Mouse (Mus musculus) monocyte, adult 2 months (primary cell): ENCODE data around the gene Ndel1.
"Not testable (repeated sequence)": the region's sequence is repeated elsewhere in the genome, so short reads cannot be mapped to it uniquely, and the experiment has no call there.

Experiments used
- DNase-seq, 2 experiments: peaks; one replicate each; pipeline ENCODE4 v3.0.0; 2022; ENCODE audit warnings: low spot score in 2 of 2, low read depth in 1 of 2

The Ndel1 gene

GRCm38 (mm10) chr11:68852486-68852901 lies 19.2 kb downstream of the Ndel1 start:
- peak; percentile 36 to 50 for DNase-seq

DNA sequence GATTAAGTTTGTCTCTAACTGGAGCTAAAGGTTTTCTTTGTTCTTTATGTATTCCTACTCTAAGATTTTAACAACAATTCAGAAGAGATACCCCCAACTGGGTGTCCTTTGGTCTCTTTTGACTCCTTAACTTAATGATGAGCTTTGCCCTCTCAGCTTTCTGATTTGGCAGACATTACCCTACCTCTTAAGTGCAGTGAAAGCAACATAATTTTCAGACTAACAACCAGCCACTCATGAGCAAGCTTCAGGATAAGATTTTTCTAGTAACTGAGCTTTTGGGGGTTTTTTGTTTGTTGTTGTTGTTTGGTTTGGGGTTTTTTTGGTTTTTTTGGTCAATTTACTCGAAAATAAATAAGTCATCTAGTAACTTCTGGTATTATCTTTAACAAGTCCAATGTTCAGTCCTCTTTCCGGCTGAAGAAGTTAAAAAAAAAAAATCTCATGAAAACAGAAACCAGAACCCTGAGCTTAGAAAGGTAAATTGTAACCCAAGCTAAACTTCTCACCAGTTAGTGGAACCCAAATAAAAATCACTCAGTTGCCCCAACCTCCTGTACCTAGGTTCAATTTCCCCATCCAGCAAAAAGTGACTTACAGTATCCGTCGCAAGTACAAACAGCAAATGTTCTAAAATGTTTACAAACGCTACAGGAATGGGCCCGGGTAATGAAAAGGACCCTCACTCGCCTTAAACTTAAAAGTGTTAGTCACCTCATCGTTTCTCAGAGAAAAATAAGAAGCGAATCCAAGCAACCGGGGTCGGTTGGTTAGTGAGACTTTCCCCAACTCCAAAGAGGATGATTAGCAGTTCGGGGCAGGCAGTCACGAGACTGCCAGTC lies 19.8 kb downstream of the Ndel1 start:
- DNase-seq: no peak

GRCm38 (mm10) chr11:68850862-68851261 lies 20.8 kb downstream of the Ndel1 start:
- no peak for DNase-seq

DNA sequence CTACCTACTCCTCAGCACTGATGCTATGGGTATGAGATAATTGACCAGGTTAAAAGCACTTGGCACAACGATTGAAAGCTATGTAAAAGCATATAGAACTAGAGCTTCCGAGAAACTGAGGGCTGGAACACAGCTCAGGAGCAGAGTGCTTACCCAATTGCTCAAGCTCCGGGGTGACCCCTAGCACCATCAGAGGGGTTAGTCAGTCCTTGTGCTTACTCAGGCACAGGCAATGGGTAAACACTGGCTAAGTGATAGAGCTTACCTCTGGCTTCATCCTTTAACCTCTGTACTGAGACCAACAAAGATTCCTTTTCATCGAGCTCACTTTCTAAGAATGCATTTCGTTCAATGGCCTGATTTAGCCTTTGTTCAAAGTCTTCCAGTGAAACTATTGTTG lies 32.1 kb downstream of the Ndel1 start:
- no peak for DNase-seq

GRCm38 (mm10) chr11:68835034-68835433 lies 36.6 kb downstream of the Ndel1 start:
- no peak for DNase-seq

DNA sequence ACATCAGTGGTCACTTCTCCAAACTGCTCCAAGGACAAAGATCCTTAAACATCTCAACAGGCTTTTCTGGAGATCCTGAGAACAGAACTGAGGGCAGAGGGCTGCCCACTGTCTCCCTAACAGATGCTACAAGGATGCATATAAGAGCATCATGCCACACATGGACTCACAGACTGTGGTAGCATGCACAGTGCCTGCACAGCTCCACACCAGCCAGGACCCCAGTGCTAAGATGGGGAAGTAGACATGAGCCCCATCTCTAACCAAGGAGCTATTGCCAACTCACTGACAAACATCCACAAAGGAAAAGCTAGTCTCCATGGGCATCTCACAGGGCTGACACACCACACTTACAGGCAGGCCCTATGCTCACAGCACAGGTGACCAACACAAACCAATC lies 38.1 kb downstream of the Ndel1 start:
- no peak for DNase-seq

DNA sequence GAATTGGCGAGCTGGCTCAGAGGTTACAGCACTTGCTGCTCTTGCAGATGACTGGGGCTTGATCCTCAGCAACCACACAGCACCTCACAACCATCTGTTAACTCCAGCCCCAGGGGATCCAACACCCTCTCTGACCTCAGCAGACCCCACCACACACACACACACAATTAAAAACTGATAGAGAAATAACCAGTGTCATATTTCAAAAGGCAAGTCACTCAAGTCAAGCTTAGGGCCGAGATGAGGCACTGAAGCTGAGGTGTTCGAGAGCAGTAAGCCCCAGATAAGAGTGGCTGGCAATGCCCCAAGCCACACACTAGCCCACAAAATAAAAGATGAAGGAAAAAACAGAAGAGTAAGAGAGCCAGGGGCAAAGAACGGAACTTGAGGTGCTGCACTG lies 38.9 kb downstream of the Ndel1 start:
- DNase-seq: no peak

DNA sequence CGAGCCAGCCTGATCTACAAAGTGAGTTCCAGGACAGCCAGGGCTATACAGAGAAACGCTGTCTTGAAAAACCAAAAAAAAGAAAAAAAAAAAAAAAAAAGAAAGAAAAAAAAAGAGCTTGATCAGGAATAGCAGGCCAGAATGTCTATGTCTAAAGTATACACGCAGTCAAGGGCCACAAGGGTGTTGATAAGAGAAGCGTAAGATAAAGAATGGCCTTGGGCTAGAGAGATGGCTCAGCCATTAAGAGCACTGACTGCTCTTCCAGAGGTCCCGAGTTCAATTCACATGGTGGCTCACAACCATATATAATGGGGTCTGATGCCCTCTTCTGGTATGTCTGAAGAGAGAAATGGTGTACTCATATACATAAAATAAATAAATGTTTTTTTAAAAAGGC lies 40.1 kb downstream of the Ndel1 start:
- not testable (repeated sequence) for DNase-seq

- no peak for DNase-seq
These were observed 44.9 kb downstream of the Ndel1 start for GRCm38 (mm10) chr11:68826735-68827134.

- DNase-seq: no peak
These were observed 49.3 kb downstream of the Ndel1 start for GRCm38 (mm10) chr11:68822326-68822725.

DNA sequence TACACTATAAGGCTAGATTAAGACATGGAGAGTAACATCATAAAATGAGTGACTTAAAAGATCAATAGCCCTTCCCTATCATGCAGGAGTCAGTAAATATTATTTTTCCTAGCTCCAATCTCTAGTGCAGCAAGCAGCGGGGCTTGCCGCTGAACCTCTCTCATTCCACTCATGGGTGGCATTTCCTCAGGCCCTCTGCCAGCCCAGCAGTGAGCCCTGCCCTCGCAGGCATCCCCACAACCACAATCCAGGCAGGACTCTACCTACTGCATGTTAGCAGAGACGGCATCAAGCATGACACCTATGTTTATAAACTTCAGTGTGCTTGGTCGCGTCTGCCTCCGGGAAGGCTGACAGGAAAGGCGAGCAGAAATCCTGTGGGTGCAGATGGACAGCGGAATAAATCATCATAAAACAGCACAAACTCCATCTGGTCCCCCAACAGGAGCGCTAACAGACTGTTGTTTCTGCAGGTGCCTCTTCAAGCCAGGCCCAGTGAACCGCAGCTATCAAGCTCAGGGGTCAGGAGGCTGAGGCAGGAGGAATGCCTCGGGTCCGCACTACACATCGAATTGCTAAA lies 52.3 kb downstream of the Ndel1 start:
- DNase-seq: no peak

DNA sequence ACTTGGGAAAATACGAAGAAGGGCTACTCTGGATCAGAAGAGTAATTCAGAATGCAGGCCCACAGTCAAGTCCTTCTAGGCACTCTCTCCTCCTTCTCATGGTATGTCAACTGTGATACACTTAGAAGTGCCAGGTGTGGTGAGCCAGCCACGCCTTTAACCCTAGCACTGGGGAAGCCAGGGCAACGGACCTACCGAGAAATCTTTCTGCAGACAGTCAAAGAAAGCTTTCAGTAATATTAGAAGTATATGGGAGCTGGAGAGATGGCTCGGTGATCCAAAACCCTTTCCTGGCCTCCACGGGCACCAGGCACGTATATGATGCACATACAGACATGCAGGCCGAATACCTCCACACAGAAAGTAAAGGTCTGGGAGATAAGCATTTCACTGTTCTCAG lies 53.2 kb downstream of the Ndel1 start:
- DNase-seq: no peak

DNA sequence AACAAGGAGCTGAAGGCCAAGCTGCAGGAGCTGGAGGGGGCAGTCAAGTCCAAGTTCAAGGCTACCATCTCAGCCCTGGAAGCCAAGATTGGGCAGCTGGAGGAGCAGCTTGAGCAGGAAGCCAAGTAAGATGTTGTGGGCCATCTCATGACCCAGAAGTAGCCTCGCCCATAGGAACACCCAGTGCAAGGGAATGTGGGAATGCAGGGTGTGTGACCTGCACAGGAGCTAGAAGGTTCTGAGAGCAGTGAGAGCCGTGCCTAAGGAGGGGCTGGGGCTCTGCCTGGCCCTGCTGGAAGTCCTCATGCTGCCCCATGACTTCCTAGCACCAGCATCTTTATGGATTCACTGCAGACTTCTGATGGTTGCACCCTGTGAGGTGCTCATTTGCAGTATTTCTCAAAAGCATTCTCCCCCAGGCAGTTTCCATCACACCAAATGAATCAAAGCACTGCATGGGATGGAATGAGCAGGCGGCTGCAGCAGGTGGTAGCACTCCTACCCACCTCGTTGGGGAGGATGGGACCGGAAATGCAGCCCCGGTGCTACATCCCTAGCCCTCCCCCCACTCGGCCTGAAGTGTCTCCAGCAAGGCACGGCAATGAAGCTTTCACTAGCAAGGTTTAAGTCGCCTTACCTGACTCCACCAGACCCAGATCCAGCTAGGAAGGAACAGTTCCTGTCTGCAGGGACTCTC lies 59.6 kb downstream of the Ndel1 start:
- DNase-seq: no peak

GRCm38 (mm10) chr11:68807787-68808186 lies 63.9 kb downstream of the Ndel1 start:
- DNase-seq: peak in 1 of 2 experiments; percentile 37

DNA sequence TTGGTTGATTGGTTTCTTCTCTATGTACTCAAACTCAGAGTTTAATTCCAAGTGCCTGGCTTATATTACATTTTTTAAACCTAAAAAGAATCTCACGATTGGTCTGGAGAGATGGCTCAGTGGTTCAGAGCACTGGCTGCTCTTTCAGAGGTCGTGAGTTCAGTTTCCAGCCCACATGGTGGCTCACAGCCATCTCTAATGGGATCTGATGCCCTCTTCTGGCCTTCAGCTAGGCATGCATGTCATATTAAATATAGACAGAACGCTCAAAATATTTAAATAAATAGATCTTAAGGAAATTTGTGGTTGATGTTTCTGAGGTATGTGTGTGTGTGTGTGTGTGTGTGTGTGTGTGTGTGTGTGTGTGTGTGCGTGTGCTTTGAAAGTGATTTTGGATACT lies 66.5 kb downstream of the Ndel1 start:
- DNase-seq: no peak

GRCm38 (mm10) chr11:68798258-68798657 lies 73.4 kb downstream of the Ndel1 start:
- DNase-seq: no peak

GRCm38 (mm10) chr11:68791794-68792193 lies 79.9 kb downstream of the Ndel1 start:
- DNase-seq: no peak

DNA sequence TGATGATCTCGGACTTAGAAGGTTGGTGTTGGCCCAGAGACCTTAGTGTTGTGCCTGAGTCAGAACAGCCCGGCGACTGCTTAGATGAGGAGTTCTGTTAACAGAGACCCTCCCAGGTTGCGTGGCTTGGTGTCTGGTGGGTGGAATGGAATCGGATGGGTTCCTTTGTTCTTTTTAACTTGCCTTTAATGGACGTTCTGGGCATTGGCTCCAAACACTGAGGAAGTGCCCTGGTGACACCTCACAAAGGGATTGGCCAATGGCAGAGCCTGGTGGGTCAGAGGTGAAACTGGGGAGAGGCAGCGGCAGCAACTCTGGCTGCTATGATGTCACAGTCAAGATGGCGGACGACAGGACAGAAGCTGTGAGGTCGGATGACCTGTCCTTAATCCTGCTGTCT lies 80.9 kb downstream of the Ndel1 start:
- DNase-seq: no peak

- no peak for DNase-seq
These were observed 84.4 kb downstream of the Ndel1 start for GRCm38 (mm10) chr11:68787222-68787621.

DNA sequence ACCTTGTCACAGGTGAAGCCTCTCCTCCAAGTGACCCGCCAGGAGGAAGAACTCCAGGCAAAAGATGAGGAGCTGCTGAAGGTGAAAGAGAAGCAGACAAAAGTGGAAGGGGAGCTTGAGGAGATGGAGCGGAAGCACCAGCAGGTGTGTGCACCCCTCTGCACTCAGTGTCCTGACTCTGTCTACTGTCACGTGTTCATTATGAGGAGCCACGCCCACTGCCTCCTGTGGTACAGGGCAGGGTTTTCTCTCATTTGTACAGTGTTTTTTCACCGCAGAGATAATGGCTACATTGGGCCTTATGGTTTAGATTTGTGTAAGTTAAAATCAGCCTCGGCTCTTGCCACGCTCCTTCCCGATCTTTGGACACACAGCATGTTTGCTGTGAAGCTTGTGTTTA lies 85.8 kb downstream of the Ndel1 start:
- no peak for DNase-seq

DNA sequence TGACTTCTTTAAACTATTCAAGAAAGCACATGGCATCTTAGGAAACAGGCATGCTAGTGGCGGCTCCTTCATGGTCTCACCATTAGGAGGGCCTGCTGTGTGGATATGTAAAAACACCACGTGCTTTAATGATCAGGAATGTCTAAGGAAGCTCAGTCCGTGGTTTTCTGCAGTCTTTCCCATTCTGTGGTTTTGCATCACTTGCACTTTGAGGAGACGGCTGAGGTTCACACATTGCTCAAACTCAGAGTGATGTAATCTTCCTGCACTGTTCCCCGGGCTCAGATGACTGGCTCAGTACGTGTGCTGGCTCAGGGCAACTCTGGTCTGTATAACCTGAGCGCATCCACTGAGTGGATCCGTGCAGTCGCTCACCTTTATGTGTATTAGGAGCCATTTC lies 89.3 kb downstream of the Ndel1 start:
- no peak for DNase-seq

- DNase-seq: no peak
These were observed 91.1 kb downstream of the Ndel1 start for GRCm38 (mm10) chr11:68780466-68781114.
